Mouse (Mus musculus): Measurements from ENCODE around the gene Slc44a1. TPM values are rescaled to one million over a fixed set of nuclear protein-coding genes. Genes with fewer than 3 reads are reported as not detected.

Slc44a1 gene
- total and polyA plus RNA-seq, 2 experiments: 16.3 to 32.9 TPM

GRCm38 (mm10) chr4:53495646-53496045 is 55.4 kb downstream of the Slc44a1 start:
- Histone ChIP-seq H3K4me1 (ENCODE audit: control insufficient read depth, insufficient read depth, low read length) (no peaks in the 10 kb centered on the region; the same call in 1 of the 2 replicates), H3K4me3 (ENCODE audit: insufficient read depth, low read depth, low read length) (no peak overlapping the region), H3K27ac (replicated peaks; ENCODE audit: insufficient read depth, low read depth, low read length) (no peak overlapping the region), H3K36me3 (ENCODE audit: control insufficient read depth, insufficient read depth, low read length) (peaks cover 4% of the 10 kb centered on the region; the same call in 1 of the 2 replicates), H3K27me3 (ENCODE audit: control insufficient read depth, insufficient read depth, low read length) (no peaks in the 10 kb centered on the region), H3K79me2 (ENCODE audit: control insufficient read depth, insufficient read depth, low read length) (no peaks in the 10 kb centered on the region; the same call in 1 of the 2 replicates), H3K9ac (ENCODE audit: low read depth, low read length) (no peak overlapping the region)
- peak; percentile 9 for DNase-seq (ENCODE audit: extremely low read depth, low read depth, low spot score)
- TF ChIP-seq CTCF (IDR thresholded peaks at IDR 0.05; ENCODE audit: low read depth, low read length) (no peak), POLR2A (IDR thresholded peaks at IDR 0.05; ENCODE audit: extremely low read depth, insufficient read depth, low read length) (no peak)
- 48% methylated on average over 2 of the region's 2 CpGs for WGBS

- H3K4me3 ChIP-seq (ENCODE audit: insufficient read depth, low read depth, low read length): no peak overlapping the region
- no peaks in the 10 kb centered on the region for H3K27me3 ChIP-seq (ENCODE audit: control insufficient read depth, insufficient read depth, low read length)
- 97% methylated on average over 2 of the region's 2 CpGs for WGBS
- no peaks in the 10 kb centered on the region for H3K4me1 ChIP-seq (ENCODE audit: control insufficient read depth, insufficient read depth, low read length)
- no peaks in the 10 kb centered on the region for H3K36me3 ChIP-seq (ENCODE audit: control insufficient read depth, insufficient read depth, low read length)
- H3K27ac ChIP-seq (replicated peaks; ENCODE audit: insufficient read depth, low read depth, low read length): no peak overlapping the region
- no peak for DNase-seq (ENCODE audit: extremely low read depth, low read depth, low spot score)
- peaks cover 3% of the 10 kb centered on the region; the same call in 1 of the 2 replicates for H3K79me2 ChIP-seq (ENCODE audit: control insufficient read depth, insufficient read depth, low read length)
- no peak for TF ChIP-seq POLR2A (IDR thresholded peaks at IDR 0.05; ENCODE audit: extremely low read depth, insufficient read depth, low read length)
- TF ChIP-seq CTCF (IDR thresholded peaks at IDR 0.05; ENCODE audit: low read depth, low read length): no peak
- H3K9ac ChIP-seq (ENCODE audit: low read depth, low read length): no peak overlapping the region
Observed at GRCm38 (mm10) chr4:53502764-53503163, 62.6 kb downstream of the Slc44a1 start.

DNA sequence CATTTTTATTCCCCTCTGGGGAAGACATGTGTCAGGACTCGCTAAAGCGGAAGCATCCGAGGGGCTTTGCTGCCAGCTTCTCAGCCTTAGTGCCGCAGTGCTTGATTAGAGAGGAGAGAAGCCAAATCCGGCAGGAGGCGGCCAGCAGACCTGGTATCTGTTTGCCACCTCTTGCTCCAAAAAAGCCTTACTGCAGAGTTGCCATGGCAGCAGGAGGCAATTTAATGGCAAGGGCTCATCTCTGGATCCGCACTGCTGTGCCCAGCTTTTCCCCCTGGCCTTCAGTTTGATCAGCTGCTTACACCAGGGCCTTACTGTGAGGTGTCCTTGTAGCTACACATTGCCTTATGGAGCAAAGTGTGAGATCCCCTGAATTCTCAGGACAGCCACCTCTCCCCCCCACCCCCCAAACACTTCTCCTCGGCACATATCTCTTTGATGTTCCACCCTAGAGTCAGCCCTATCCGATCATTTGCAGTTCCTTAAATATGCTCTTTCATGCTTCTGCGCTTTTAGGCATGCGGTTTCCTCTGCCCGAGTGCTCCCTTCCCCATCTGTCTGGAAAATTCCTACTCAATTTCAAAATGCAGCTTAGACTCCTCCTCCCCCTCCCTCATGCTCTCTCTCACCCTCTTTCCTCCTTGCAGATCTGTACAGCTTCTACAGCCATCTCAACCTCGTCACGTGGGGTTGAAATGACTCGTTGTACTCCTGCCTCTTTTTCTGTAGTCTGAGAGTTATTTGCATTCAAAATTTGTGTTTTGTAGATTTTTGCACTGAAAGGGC is 72.1 kb downstream of the Slc44a1 start:
- no peaks in the 10 kb centered on the region; the same call in 1 of the 2 replicates for H3K36me3 ChIP-seq (ENCODE audit: control insufficient read depth, insufficient read depth, low read length)
- no peaks in the 10 kb centered on the region for H3K27me3 ChIP-seq (ENCODE audit: control insufficient read depth, insufficient read depth, low read length)
- peaks cover 6% of the 10 kb centered on the region; the same call in 1 of the 2 replicates for H3K79me2 ChIP-seq (ENCODE audit: control insufficient read depth, insufficient read depth, low read length)
- no peak overlapping the region for H3K4me3 ChIP-seq (ENCODE audit: insufficient read depth, low read depth, low read length)
- DNase-seq (ENCODE audit: extremely low read depth, low read depth, low spot score): peak; percentile 18
- H3K9ac ChIP-seq (ENCODE audit: low read depth, low read length): no peak overlapping the region
- H3K4me1 ChIP-seq (ENCODE audit: control insufficient read depth, insufficient read depth, low read length): peaks cover 2% of the 10 kb centered on the region; the same call in 1 of the 2 replicates
- 85% methylated on average over 15 of the region's 15 CpGs for WGBS
- no peak overlapping the region for H3K27ac ChIP-seq (replicated peaks; ENCODE audit: insufficient read depth, low read depth, low read length)
- TF ChIP-seq POLR2A (IDR thresholded peaks at IDR 0.05; ENCODE audit: extremely low read depth, insufficient read depth, low read length): no peak
- TF ChIP-seq CTCF (IDR thresholded peaks at IDR 0.05; ENCODE audit: low read depth, low read length): no peak

DNA sequence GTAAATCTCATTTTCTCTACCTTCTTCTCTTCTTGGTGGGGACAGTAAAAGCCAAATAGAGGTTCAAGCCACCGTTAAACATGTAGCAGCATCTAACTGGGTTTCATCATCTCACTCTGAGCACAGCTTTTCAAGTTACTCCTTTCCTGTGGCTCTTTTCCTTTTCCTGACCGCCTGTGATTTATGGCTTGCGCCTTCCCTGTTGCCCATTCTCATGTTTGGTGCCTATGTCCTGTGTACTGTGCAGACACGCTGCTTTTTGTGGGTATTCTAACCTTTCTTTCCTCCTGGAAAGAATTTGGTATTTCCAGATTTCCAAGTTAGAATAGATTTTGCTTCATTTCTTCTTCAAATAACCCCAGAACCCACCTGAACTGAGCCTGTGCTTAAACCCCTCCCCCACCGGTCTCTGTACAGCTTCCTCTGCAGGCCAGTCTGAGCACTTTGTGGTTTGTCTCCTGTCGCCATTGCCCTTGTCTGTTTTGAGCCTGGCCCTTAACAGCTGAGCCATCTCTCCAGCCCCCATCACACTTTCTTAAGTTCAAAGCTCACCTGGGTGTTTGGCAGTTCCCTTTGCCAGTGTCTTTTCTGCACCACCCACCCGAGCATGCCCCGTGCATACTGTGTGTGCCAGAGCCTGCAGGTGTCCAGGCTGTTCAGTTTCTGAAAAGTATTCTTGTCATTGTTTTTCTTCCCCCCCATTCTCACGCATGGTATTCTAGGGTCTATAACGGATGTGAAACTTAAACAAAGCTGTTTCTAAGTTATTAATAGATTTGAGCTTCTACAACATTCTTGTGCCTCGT is 73.3 kb downstream of the Slc44a1 start:
- 79% methylated on average over 11 of the region's 11 CpGs for WGBS
- Histone ChIP-seq H3K9ac (ENCODE audit: low read depth, low read length) (no peak overlapping the region), H3K4me3 (ENCODE audit: insufficient read depth, low read depth, low read length) (no peak overlapping the region), H3K36me3 (ENCODE audit: control insufficient read depth, insufficient read depth, low read length) (peaks cover 2% of the 10 kb centered on the region; the same call in 1 of the 2 replicates), H3K27ac (replicated peaks; ENCODE audit: insufficient read depth, low read depth, low read length) (no peak overlapping the region), H3K4me1 (ENCODE audit: control insufficient read depth, insufficient read depth, low read length) (peaks cover 2% of the 10 kb centered on the region; the same call in 1 of the 2 replicates), H3K79me2 (ENCODE audit: control insufficient read depth, insufficient read depth, low read length) (peaks cover 6% of the 10 kb centered on the region; the same call in 1 of the 2 replicates), H3K27me3 (ENCODE audit: control insufficient read depth, insufficient read depth, low read length) (no peaks in the 10 kb centered on the region)
- TF ChIP-seq CTCF (IDR thresholded peaks at IDR 0.05; ENCODE audit: low read depth, low read length) (no peak), POLR2A (IDR thresholded peaks at IDR 0.05; ENCODE audit: extremely low read depth, insufficient read depth, low read length) (no peak)
- DNase-seq (ENCODE audit: extremely low read depth, low read depth, low spot score): no peak

DNA sequence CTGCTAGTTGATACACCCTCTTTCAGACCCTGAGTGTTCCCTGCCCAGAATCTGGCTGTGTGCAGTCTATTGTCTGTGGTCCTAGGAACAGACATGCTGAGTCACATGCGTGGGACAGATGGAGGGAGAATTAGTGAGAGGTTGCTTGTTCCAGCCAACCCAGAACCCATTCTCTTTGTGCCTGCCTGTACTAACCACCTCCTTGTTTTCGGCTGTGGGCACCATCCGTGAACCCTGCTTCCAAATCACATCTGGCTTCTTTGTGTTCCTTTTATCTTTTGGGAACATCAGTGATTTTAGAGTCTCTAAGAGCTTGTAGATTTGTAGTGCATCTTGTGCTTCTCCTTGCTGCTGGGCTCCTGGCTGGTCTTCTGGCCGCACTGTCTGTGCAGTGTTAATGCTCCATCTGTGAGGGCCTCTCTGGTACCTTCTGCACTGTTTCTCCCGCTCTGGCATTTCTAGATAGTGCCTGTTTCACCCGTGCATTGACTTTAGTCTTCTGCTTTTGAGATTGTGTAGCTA is 75.9 kb downstream of the Slc44a1 start:
- 85% methylated on average over 6 of the region's 6 CpGs for WGBS
- Histone ChIP-seq H3K79me2 (ENCODE audit: control insufficient read depth, insufficient read depth, low read length) (peaks cover 3% of the 10 kb centered on the region; the same call in 1 of the 2 replicates), H3K4me3 (ENCODE audit: insufficient read depth, low read depth, low read length) (no peak overlapping the region), H3K4me1 (ENCODE audit: control insufficient read depth, insufficient read depth, low read length) (peaks cover 2% of the 10 kb centered on the region; the same call in 1 of the 2 replicates), H3K27ac (replicated peaks; ENCODE audit: insufficient read depth, low read depth, low read length) (no peak overlapping the region), H3K9ac (ENCODE audit: low read depth, low read length) (no peak overlapping the region), H3K27me3 (ENCODE audit: control insufficient read depth, insufficient read depth, low read length) (no peaks in the 10 kb centered on the region), H3K36me3 (ENCODE audit: control insufficient read depth, insufficient read depth, low read length) (peaks cover 2% of the 10 kb centered on the region; the same call in 1 of the 2 replicates)
- no peak for DNase-seq (ENCODE audit: extremely low read depth, low read depth, low spot score)
- TF ChIP-seq CTCF (IDR thresholded peaks at IDR 0.05; ENCODE audit: low read depth, low read length) (no peak), POLR2A (IDR thresholded peaks at IDR 0.05; ENCODE audit: extremely low read depth, insufficient read depth, low read length) (no peak)
